Comparison of ENCODE assay signal across 11 mouse cellular contexts in genomic region chr8:105820925-105821324, GRCm38 (mm10). TPM values are rescaled to one million over a fixed set of nuclear protein-coding genes. Genes with fewer than 3 reads are reported as not detected.
DNase-seq lines count a peak whose midpoint lies in the region; ATAC-seq lines count a peak whose summit lies in the region.
"Had no signal": no experiment of that assay in that cellular context is flagged by ENCODE, and none has a peak within 500 bp of the region (broad histone marks: within the 10 kb centered on the region; RNA-seq: fewer than 3 reads in every experiment).

No protein-coding gene starts in this region.

- H3K36me3 ChIP-seq in limb, embryonic 11.5 days (ENCODE audit: control insufficient read depth, insufficient read depth, low read length), result peaks cover 13% of the 10 kb centered on the region; the same call in 1 of the 2 replicates
- H3K36me3 ChIP-seq in limb, embryonic 10.5 days, result peaks cover 90% of the 10 kb centered on the region
- peaks cover 71% of the 10 kb centered on the region for H3K36me3 ChIP-seq in limb, embryonic 12.5 days

- H3K4me1 ChIP-seq in limb, embryonic 11.5 days (ENCODE audit: control insufficient read depth, insufficient read depth, low read length), result peaks cover 3% of the 10 kb centered on the region; the same call in 1 of the 2 replicates
- peaks cover 6% of the 10 kb centered on the region for H3K4me1 ChIP-seq in limb, embryonic 10.5 days
- peaks cover 7% of the 10 kb centered on the region for H3K4me1 ChIP-seq in limb, embryonic 12.5 days (replicated peaks)

- ATAC-seq in limb, embryonic 11.5 days (ENCODE audit: insufficient number of reproducible peaks, low FRiP score, low TSS enrichment, low read depth), result peak; percentile 60; the same call in 1 of the 2 replicates
- ATAC-seq in limb, embryonic 12.5 days (ENCODE audit: insufficient number of reproducible peaks, insufficient read depth, low FRiP score, low TSS enrichment, low read depth), result 0 out of 2 replicates have a peak, but pooled peaks have one; percentile 54

- DNase-seq in limb, embryonic 11.5 days (ENCODE audit: low spot score), result no peak
- no peak for DNase-seq in limb, embryonic 10.5 days (ENCODE audit: low spot score)
- peak; percentile 56 to 79 for DNase-seq in gastrocnemius, adult 8-10 months (ENCODE audit: low spot score in 2 of 2)
- DNase-seq in spleen, postnatal 14 days (ENCODE audit: low spot score in 2 of 2), result peak; percentile 57 to 69
- DNase-seq in Muller cell, postnatal 12 days (ENCODE audit: inconsistent ontology term), result no peak
- DNase-seq in left cerebral cortex, adult 8-10 months (ENCODE audit: low spot score in 2 of 2), result no peak
- DNase-seq in cerebellum, adult 11-12 months, result no peak
- DNase-seq: lung, adult 18-20 months had no signal

- no peak overlapping the region for H3K27ac ChIP-seq in limb, embryonic 11.5 days (replicated peaks; ENCODE audit: low read depth, low read length)
- no peak overlapping the region for H3K27ac ChIP-seq in limb, embryonic 10.5 days
- H3K27ac ChIP-seq in limb, embryonic 12.5 days, result no peak overlapping the region
- H3K27ac ChIP-seq: embryonic facial prominence, embryonic 15.5 days had no signal

- H3K27me3 ChIP-seq in limb, embryonic 11.5 days (ENCODE audit: control insufficient read depth, insufficient read depth, low read length), result no peaks in the 10 kb centered on the region
- no peaks in the 10 kb centered on the region for H3K27me3 ChIP-seq in limb, embryonic 10.5 days (ENCODE audit: low read depth, poor library complexity, severe bottlenecking)
- no peaks in the 10 kb centered on the region for H3K27me3 ChIP-seq in limb, embryonic 12.5 days
- H3K27me3 ChIP-seq: embryonic facial prominence, embryonic 15.5 days had no signal

- H3K9me3 ChIP-seq in limb, embryonic 11.5 days (ENCODE audit: control insufficient read depth, low read length), result no peaks in the 10 kb centered on the region
- no peaks in the 10 kb centered on the region for H3K9me3 ChIP-seq in limb, embryonic 10.5 days (replicated peaks)
- no peaks in the 10 kb centered on the region for H3K9me3 ChIP-seq in limb, embryonic 12.5 days
- H3K9me3 ChIP-seq: embryonic facial prominence, embryonic 15.5 days had no signal

- H3K4me3 ChIP-seq in limb, embryonic 11.5 days (ENCODE audit: low read depth, low read length), result no peak overlapping the region
- H3K4me3 ChIP-seq in limb, embryonic 10.5 days, result no peak overlapping the region
- no peak overlapping the region for H3K4me3 ChIP-seq in limb, embryonic 12.5 days (replicated peaks)
- H3K4me3 ChIP-seq: embryonic facial prominence, embryonic 15.5 days had no signal

- 88% methylated on average over 1 of the region's 1 CpGs for WGBS in limb, embryonic 11.5 days
- WGBS in limb, embryonic 10.5 days, result 97% methylated on average over 1 of the region's 1 CpGs
- 96% methylated on average over 1 of the region's 1 CpGs for WGBS in limb, embryonic 12.5 days

- no peak overlapping the region for H3K9ac ChIP-seq in limb, embryonic 11.5 days (ENCODE audit: low read length)
- no peak overlapping the region for H3K9ac ChIP-seq in limb, embryonic 12.5 days (replicated peaks)
- H3K9ac ChIP-seq: embryonic facial prominence, embryonic 15.5 days had no signal

- H3K4me2 ChIP-seq in limb, embryonic 11.5 days (ENCODE audit: low read depth, severe bottlenecking), result no peak overlapping the region
- H3K4me2 ChIP-seq in limb, embryonic 12.5 days, result no peak overlapping the region
- H3K4me2 ChIP-seq: embryonic facial prominence, embryonic 15.5 days had no signal

RNA-seq across cellular contexts. Expression of gene Ranbp10, which starts 6.2 kb away (rescaled TPM):
- 17.0 and 17.3 TPM in 2 replicates for polyA plus RNA-seq in limb, embryonic 11.5 days (2014; fragmentation: Nextera tagmentation; extraction: Ambion mirVana)
- polyA plus RNA-seq in limb, embryonic 10.5 days (2016; fragmentation: Nextera tagmentation; extraction: Ambion mirVana), result 11.5 and 14.9 TPM in 2 replicates
- 10 to 100 TPM; 19.3 to 25.2 (median 23.0) TPM for total RNA-seq in gastrocnemius, adult 8-10 months (2022)
- polyA plus RNA-seq in limb, embryonic 12.5 days (2016; fragmentation: Nextera tagmentation; extraction: Ambion mirVana), result 14.9 and 17.2 TPM in 2 replicates
- 10 to 100 TPM; 20.1 to 24.4 (median 22.4) TPM for total RNA-seq in left cerebral cortex, adult 8-10 months (2022)

RNA-seq across cellular contexts. Expression of gene Tsnaxip1, which starts 6.6 kb away (rescaled TPM):
- polyA plus RNA-seq in limb, embryonic 11.5 days (2014; fragmentation: Nextera tagmentation; extraction: Ambion mirVana), result 0.14 and 0.15 TPM in 2 replicates
- polyA plus RNA-seq in limb, embryonic 10.5 days (2016; fragmentation: Nextera tagmentation; extraction: Ambion mirVana), result 0.10 and 0.14 TPM in 2 replicates
- not detected for total RNA-seq in gastrocnemius, adult 8-10 months (2022)
- 0.17 and 0.56 TPM in 2 replicates for polyA plus RNA-seq in limb, embryonic 12.5 days (2016; fragmentation: Nextera tagmentation; extraction: Ambion mirVana)
- under 1 TPM in 1 of 4 experiments, not detected in 3; 0.16 TPM for total RNA-seq in left cerebral cortex, adult 8-10 months (2022)
- total RNA-seq: adrenal gland, postnatal 4 days had no signal

RNA-seq across cellular contexts. Expression of gene Cenpt, which starts 32.2 kb away (rescaled TPM):
- 48.8 and 55.2 TPM in 2 replicates for polyA plus RNA-seq in limb, embryonic 11.5 days (2014; fragmentation: Nextera tagmentation; extraction: Ambion mirVana)
- polyA plus RNA-seq in limb, embryonic 10.5 days (2016; fragmentation: Nextera tagmentation; extraction: Ambion mirVana), result 45.6 and 49.0 TPM in 2 replicates
- total RNA-seq in gastrocnemius, adult 8-10 months (2022), result 1 to 10 TPM in 1 of 4 experiments, under 1 TPM in 3; 0.31 to 1.4 (median 0.72) TPM
- polyA plus RNA-seq in limb, embryonic 12.5 days (2016; fragmentation: Nextera tagmentation; extraction: Ambion mirVana), result 55.3 and 59.2 TPM in 2 replicates
- 10 to 100 TPM; 14.4 to 17.8 (median 16.0) TPM for total RNA-seq in left cerebral cortex, adult 8-10 months (2022)

RNA-seq across cellular contexts. Expression of gene Thap11, which starts 34.0 kb away (rescaled TPM):
- polyA plus RNA-seq in limb, embryonic 11.5 days (2014; fragmentation: Nextera tagmentation; extraction: Ambion mirVana), result 73.4 and 77.6 TPM in 2 replicates
- polyA plus RNA-seq in limb, embryonic 10.5 days (2016; fragmentation: Nextera tagmentation; extraction: Ambion mirVana), result 85.7 and 90.8 TPM in 2 replicates
- 10 to 100 TPM; 20.4 to 24.1 (median 22.0) TPM for total RNA-seq in gastrocnemius, adult 8-10 months (2022)
- 85.6 and 96.3 TPM in 2 replicates for polyA plus RNA-seq in limb, embryonic 12.5 days (2016; fragmentation: Nextera tagmentation; extraction: Ambion mirVana)
- 10 to 100 TPM; 36.8 to 41.5 (median 37.4) TPM for total RNA-seq in left cerebral cortex, adult 8-10 months (2022)

RNA-seq across cellular contexts. Expression of gene Nutf2, which starts 39.5 kb away (rescaled TPM):
- polyA plus RNA-seq in limb, embryonic 11.5 days (2014; fragmentation: Nextera tagmentation; extraction: Ambion mirVana), result 327 and 371 TPM in 2 replicates
- 379 and 438 TPM in 2 replicates for polyA plus RNA-seq in limb, embryonic 10.5 days (2016; fragmentation: Nextera tagmentation; extraction: Ambion mirVana)
- total RNA-seq in gastrocnemius, adult 8-10 months (2022), result 10 to 100 TPM; 21.4 to 44.7 (median 25.5) TPM
- polyA plus RNA-seq in limb, embryonic 12.5 days (2016; fragmentation: Nextera tagmentation; extraction: Ambion mirVana), result 253 and 266 TPM in 2 replicates
- total RNA-seq in left cerebral cortex, adult 8-10 months (2022), result 10 to 100 TPM; 19.8 to 39.6 (median 23.2) TPM

Comparison
In these comparisons a context has a peak if more than half of its experiments do, and no peak if none do; other contexts are left out.
1. DNase-seq: peak in gastrocnemius, adult 8-10 months (2 of 2) and spleen, postnatal 14 days (2 of 2); none in limb, embryonic 11.5 days (single experiment), limb, embryonic 10.5 days (single experiment), Muller cell, postnatal 12 days (single experiment), left cerebral cortex, adult 8-10 months (0 of 2) and cerebellum, adult 11-12 months (single experiment).